Mouse (Mus musculus): ENCODE data around the gene Fam184a.
"Not testable (repeated sequence)": the region's sequence is repeated elsewhere in the genome, so short reads cannot be mapped to it uniquely, and the experiment has no call there.

Gene Fam184a

GRCm38 (mm10) chr10:53688952-53689584 lies 61.9 kb downstream of the Fam184a start:
- DNase-seq (ENCODE audit: low spot score): no peak

GRCm38 (mm10) chr10:53688533-53688932 lies 62.4 kb downstream of the Fam184a start:
- DNase-seq (ENCODE audit: low spot score): no peak

- no peak for DNase-seq (ENCODE audit: low spot score)
Measured at GRCm38 (mm10) chr10:53687888-53688287, 63.0 kb downstream of the Fam184a start.

GRCm38 (mm10) chr10:53685806-53686205 lies 65.1 kb downstream of the Fam184a start:
- DNase-seq (ENCODE audit: low spot score): no peak

GRCm38 (mm10) chr10:53683226-53683625 lies 67.7 kb downstream of the Fam184a start:
- DNase-seq (ENCODE audit: low spot score): no peak

GRCm38 (mm10) chr10:53679690-53680557 lies 71.0 kb downstream of the Fam184a start:
- no peak for DNase-seq (ENCODE audit: low spot score)

GRCm38 (mm10) chr10:53661788-53662187 lies 89.1 kb downstream of the Fam184a start:
- no peak for DNase-seq (ENCODE audit: low spot score)

GRCm38 (mm10) chr10:53654239-53654638 lies 96.7 kb downstream of the Fam184a start:
- DNase-seq (ENCODE audit: low spot score): not testable (repeated sequence)

- DNase-seq (ENCODE audit: low spot score): no peak
Measured at GRCm38 (mm10) chr10:53650683-53651082, 100.2 kb downstream of the Fam184a start.

GRCm38 (mm10) chr10:53641507-53641906 lies 109.4 kb downstream of the Fam184a start:
- DNase-seq (ENCODE audit: low spot score): no peak

- no peak for DNase-seq (ENCODE audit: low spot score)
Measured at GRCm38 (mm10) chr10:53635246-53635971, 115.5 kb downstream of the Fam184a start.

- DNase-seq (ENCODE audit: low spot score): no peak
Measured at GRCm38 (mm10) chr10:53634160-53634559, 116.8 kb downstream of the Fam184a start.

GRCm38 (mm10) chr10:53630339-53630738 lies 120.6 kb downstream of the Fam184a start, which contains the start of gene Mcm9:
Gene Mcm9, minus strand, starts transcription at chr10:53630439.
- not testable (repeated sequence) for DNase-seq (ENCODE audit: low spot score)

GRCm38 (mm10) chr10:53629918-53630250 lies 121.0 kb downstream of the Fam184a start:
- peak; percentile 69 for DNase-seq (ENCODE audit: low spot score)

- DNase-seq (ENCODE audit: low spot score): peak; percentile 77
Measured at GRCm38 (mm10) chr10:53629247-53629917, 121.5 kb downstream of the Fam184a start.

GRCm38 (mm10) chr10:53615850-53616616 lies 134.9 kb downstream of the Fam184a start:
- no peak for DNase-seq (ENCODE audit: low spot score)

- no peak for DNase-seq (ENCODE audit: low spot score)
Measured at GRCm38 (mm10) chr10:53613955-53614354, 137.0 kb downstream of the Fam184a start.

- no peak for DNase-seq (ENCODE audit: low spot score)
Measured at GRCm38 (mm10) chr10:53612172-53612571, 138.8 kb downstream of the Fam184a start.

- DNase-seq (ENCODE audit: low spot score): no peak
Measured at GRCm38 (mm10) chr10:53608274-53608673, 142.6 kb downstream of the Fam184a start.

GRCm38 (mm10) chr10:53605328-53605727 lies 145.6 kb downstream of the Fam184a start:
- no peak for DNase-seq (ENCODE audit: low spot score)

GRCm38 (mm10) chr10:53598821-53599220 lies 152.1 kb downstream of the Fam184a start:
- DNase-seq (ENCODE audit: low spot score): no peak
